Mouse (Mus musculus): ENCODE data around the gene Spen.

DNA sequence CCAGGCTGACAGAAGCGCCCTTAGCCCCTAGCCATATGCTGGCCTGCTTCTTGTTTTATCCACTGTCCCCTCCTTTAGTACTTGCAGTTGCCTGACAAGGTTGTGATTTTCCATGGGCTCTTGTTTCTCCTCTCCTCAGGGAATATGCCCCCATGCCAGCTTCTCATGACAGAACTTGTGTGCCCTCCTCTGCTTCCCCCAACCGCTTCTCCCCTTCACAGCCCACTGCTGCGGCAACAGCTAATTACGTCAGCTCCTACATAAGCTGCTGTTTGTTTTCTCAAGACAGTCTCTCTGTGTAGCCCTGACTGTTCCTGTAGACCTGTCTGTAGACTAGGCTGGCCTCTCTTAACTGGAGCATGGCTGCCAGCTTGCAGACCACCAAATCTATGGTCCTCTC, 82.9 kb downstream of the Spen start:
- TF ChIP-seq CTCF (IDR thresholded peaks at IDR 0.05; ENCODE audit: extremely low read depth, insufficient read length, insufficient replicate concordance, low read depth, low read length): no peak
- TF ChIP-seq POLR2A (IDR thresholded peaks at IDR 0.05; ENCODE audit: low read depth, low read length): no peak
